8 mouse cellular contexts compared by ENCODE assay signal in the genomic region with DNA sequence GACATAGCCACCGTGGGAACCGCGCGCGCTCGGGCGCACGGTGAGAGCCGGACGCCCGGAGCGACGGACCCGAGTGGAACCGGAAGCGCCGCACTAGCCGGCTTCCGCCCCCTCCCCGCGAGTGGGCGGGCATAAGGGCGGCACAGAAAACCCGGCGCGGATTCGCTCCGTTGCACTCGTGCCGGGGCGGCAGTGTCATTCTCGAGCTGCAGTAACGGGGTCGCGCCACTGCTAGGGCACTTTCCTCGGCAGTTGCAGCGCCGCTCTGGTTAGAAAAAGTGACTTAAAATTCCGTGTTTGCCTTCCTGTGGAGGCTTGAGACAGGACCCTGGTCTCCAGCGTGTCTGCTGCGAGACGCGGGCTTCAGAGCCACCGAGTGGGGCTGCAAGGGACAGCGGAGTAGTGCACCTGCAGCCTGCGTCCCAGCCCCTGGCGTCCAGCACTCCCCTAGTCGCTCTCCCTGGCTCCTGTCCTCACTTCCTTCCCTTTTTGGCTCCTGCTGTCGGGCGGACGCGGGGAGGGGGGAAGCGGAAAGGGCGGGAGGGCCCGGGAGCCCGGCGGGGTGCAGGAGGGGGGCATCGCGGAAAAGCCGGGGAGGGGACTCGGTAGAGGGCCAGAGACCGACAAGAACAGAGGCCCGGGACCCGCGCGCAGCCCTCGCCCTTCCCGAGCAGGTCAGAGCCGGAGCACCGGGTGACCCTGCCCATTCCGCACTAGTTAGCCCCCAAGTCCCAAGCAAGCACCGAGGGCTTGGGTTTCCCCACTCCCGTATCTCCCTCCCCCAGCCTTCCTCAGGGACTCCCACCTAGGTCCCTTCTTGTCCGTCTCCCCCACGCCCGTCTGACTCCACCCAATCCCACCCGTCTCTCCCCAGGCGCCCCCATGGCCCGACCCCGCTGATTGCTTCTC. TPM values are rescaled to one million over a fixed set of nuclear protein-coding genes. Genes with fewer than 3 reads are reported as not detected.
A peak's percentile ranks its signal among the peaks of the same experiment; 100 is the strongest.
DNase-seq lines count a peak whose midpoint lies in the region; ATAC-seq lines count a peak whose summit lies in the region.

A gene (plus strand): TSS at position 173 of the 909 bp plus-strand sequence.

- intact Hi-C loops in left cerebral cortex, postnatal 10 days (cut with DNase I): no loop called here

- peak; percentile 95 for DNase-seq in adrenal gland, adult 18-20 months (ENCODE audit: low spot score in 2 of 2)
- DNase-seq in embryo, embryonic 10.5 days (ENCODE audit: low spot score): peak; percentile 95
- peak; percentile 91 for DNase-seq in gastrocnemius, postnatal 25 days
- peak; percentile 90 to 97 for DNase-seq in left cerebral cortex, postnatal 10 days (ENCODE audit: extremely low spot score in 1 of 2, low spot score in 2 of 2)
- peak; percentile 95 to 96 for DNase-seq in right cerebral cortex, postnatal 10 days (ENCODE audit: low spot score in 2 of 2)
- peak; percentile 92 for DNase-seq in urinary bladder, postnatal 14 days (ENCODE audit: low spot score)

- ATAC-seq in inflammation-experienced regulatory T-cells, adult 6 months: peak; percentile 55
- peak; percentile 74 for ATAC-seq in megakaryocyte progenitor cell, adult 5-6 weeks (replicated peaks; ENCODE audit: poor library complexity)

RNA-seq across cellular contexts. Expression of the gene that starts here (rescaled TPM):
- total RNA-seq in adrenal gland, adult 18-20 months (2021): 10 to 100 TPM; 42.8 to 46.3 TPM
- total RNA-seq in gastrocnemius, postnatal 25 days (2021): 10 to 100 TPM; 27.3 to 28.5 TPM
- polyA plus RNA-seq in inflammation-experienced regulatory T-cells, adult 6 months (2017; shearing (Covaris generic)): 10 to 100 TPM; 14.3 to 37.4 (median 31.7) TPM
- total RNA-seq in left cerebral cortex, postnatal 10 days (2021): 10 to 100 TPM; 67.1 to 68.4 TPM
- total RNA-seq in megakaryocyte progenitor cell, adult 5-6 weeks (2015): 20.3 and 22.7 TPM in 2 replicates
- total RNA-seq in megakaryocyte progenitor cell, adult 5-6 weeks (2017): 37.9 and 47.9 TPM in 2 replicates

Comparison
In these comparisons a context has a peak if more than half of its experiments do, and no peak if none do; other contexts are left out.
1. Peak in every context shown above with its lines: DNase-seq and ATAC-seq.